Mouse (Mus musculus) hindbrain, postnatal 0 days (tissue): Measurements from ENCODE around the gene Nuak1. TPM values are rescaled to one million over a fixed set of nuclear protein-coding genes. Genes with fewer than 3 reads are reported as not detected.

Source experiments
- ATAC-seq: fragments of 200-750 bp; cut with Nextera tagmentation; 2 replicates; pipeline ENCODE4 v1.8.0; 2017; ENCODE audit warnings: mild to moderate bottlenecking, moderate TSS enrichment, moderate library complexity
- DNase-seq: peaks from one replicate; pipeline ENCODE4 v3.0.0-alpha.2; 2015; ENCODE audit warnings: low spot score
- H3K27ac ChIP-seq: fragments of 300-500 bp; sonication (generic); 2 replicates; pipeline ENCODE4 v1.5.1; 2014; ENCODE audit warnings: mild to moderate bottlenecking
- H3K27me3 ChIP-seq: fragments of 300-500 bp; sonication (generic); 2 replicates; pipeline ENCODE4 v1.6.1; 2014; ENCODE audit warnings: low read length, mixed read lengths; ENCODE audit not compliant: insufficient read depth
- H3K36me3 ChIP-seq: fragments of 300-500 bp; sonication (generic); 2 replicates; pipeline ENCODE4 v1.6.1; 2014; ENCODE audit warnings: low read length, mixed read lengths; ENCODE audit not compliant: insufficient read depth
- H3K4me1 ChIP-seq: fragments of 300-500 bp; sonication (generic); 2 replicates; pipeline ENCODE4 v1.6.1; 2014; ENCODE audit warnings: antibody characterized with exemption, low read length, mixed read lengths; ENCODE audit not compliant: insufficient read depth
- H3K4me2 ChIP-seq: fragments of 300-500 bp; sonication (generic); 2 replicates; pipeline ENCODE4 v1.6.1; 2014; ENCODE audit warnings: low read depth, mild to moderate bottlenecking, low read length, moderate library complexity, mixed read lengths
- H3K4me3 ChIP-seq: fragments of 300-500 bp; sonication (generic); 2 replicates; pipeline ENCODE4 v1.5.1; 2014; ENCODE audit warnings: low read length
- H3K9ac ChIP-seq: fragments of 300-500 bp; sonication (generic); replicated peaks from 2 replicates; pipeline ENCODE4 v1.6.1; 2014; ENCODE audit warnings: mild to moderate bottlenecking, low read length, moderate library complexity, mixed read lengths
- H3K9me3 ChIP-seq: fragments of 300-500 bp; sonication (generic); 2 replicates; pipeline ENCODE4 v1.6.1; 2016; ENCODE audit warnings: low read length, mixed read lengths
- CTCF ChIP-seq: IDR thresholded peaks from 2 replicates; pipeline ENCODE4 v1.5.1; 2016; ENCODE audit warnings: antibody characterized with exemption, control low read depth, low read depth
- WGBS: fragments of 180-500 bp; shearing (Covaris S2); extraction: QIAGEN DNeasy Blood & Tissue Kit; methylation state at CpG from one replicate; pipeline ENCODE4 v1.1.7; 2014; 5-methylcytosine and 5-hydroxymethylcytosine counted together
- polyA plus RNA-seq: library from polyadenylated mRNA; unstranded; fragments of >200 nt; fragmentation: Nextera tagmentation; extraction: Ambion mirVana; gene quantifications from 2 replicates; pipeline ENCODE4 v1.2.1, GENCODE M21; 2015
- total RNA-seq: library from RNA; depleted of rRNA; stranded (reverse); fragments of >200 nt; gene quantifications from 2 replicates; pipeline ENCODE4 v1.2.3, GENCODE M21; 2014

Gene Nuak1
- total and polyA plus RNA-seq, 2 experiments from 2014 or later = 3.0 to 23.3 TPM

DNA sequence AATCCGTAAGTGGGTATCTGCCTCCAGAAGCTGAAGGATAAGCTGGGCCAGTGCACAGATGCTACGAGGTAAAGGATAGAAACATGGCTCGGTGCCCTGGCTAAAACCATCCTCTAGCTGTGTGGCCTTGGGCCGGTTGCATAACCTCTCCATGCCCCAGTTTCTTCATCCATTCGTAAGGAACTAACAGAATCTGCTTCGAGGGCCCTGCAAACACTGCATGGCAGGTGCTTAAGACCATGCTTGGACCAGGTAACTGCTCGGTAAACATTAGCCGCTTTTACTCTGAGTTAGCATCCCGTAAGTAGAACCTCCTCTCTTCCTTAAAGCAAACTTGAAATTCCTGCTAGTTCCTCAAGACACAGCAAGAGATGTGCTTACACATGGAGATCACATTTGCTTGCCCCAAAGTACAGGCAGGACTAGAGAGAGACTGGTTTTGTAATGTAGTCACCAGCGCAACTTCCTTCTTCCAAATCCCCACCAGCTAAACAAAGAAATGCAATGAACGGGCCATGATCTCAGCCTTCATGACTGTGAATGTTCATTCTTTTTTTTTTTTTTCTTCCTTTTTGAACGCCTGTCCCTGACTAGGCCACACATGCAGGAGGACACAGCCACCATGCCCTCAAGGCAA lies 28.0 kb downstream of the Nuak1 start:
- Histone ChIP-seq H3K27ac (peak overlapping the region; percentile 51; the same call in 1 of the 2 replicates), H3K27me3 (no peaks in the 10 kb centered on the region), H3K4me1 (peaks cover 30% of the 10 kb centered on the region), H3K9ac (no peak overlapping the region), H3K4me3 (no peak overlapping the region), H3K4me2 (no peak overlapping the region), H3K9me3 (no peaks in the 10 kb centered on the region), H3K36me3 (no peaks in the 10 kb centered on the region)
- DNase-seq (no peak), ATAC-seq (no peak)
- no peak for TF ChIP-seq CTCF
- WGBS = 80% methylated on average over 12 of the region's 12 CpGs

GRCm38 (mm10) chr10:84411122-84412105 lies 29.0 kb downstream of the Nuak1 start:
- no peak overlapping the region for H3K4me2 ChIP-seq
- peak overlapping the region; percentile 51; the same call in 1 of the 2 replicates for H3K27ac ChIP-seq
- H3K27me3 ChIP-seq = no peaks in the 10 kb centered on the region
- WGBS = 68% methylated on average over 16 of the region's 16 CpGs
- no peak overlapping the region for H3K9ac ChIP-seq
- H3K4me1 ChIP-seq = peaks cover 28% of the 10 kb centered on the region
- H3K4me3 ChIP-seq = no peak overlapping the region
- TF ChIP-seq CTCF = peak; percentile 26
- peak; percentile 22 for DNase-seq
- no peaks in the 10 kb centered on the region for H3K36me3 ChIP-seq
- H3K9me3 ChIP-seq = no peaks in the 10 kb centered on the region
- peak; percentile 58; the same call in 1 of the 2 replicates for ATAC-seq

DNA sequence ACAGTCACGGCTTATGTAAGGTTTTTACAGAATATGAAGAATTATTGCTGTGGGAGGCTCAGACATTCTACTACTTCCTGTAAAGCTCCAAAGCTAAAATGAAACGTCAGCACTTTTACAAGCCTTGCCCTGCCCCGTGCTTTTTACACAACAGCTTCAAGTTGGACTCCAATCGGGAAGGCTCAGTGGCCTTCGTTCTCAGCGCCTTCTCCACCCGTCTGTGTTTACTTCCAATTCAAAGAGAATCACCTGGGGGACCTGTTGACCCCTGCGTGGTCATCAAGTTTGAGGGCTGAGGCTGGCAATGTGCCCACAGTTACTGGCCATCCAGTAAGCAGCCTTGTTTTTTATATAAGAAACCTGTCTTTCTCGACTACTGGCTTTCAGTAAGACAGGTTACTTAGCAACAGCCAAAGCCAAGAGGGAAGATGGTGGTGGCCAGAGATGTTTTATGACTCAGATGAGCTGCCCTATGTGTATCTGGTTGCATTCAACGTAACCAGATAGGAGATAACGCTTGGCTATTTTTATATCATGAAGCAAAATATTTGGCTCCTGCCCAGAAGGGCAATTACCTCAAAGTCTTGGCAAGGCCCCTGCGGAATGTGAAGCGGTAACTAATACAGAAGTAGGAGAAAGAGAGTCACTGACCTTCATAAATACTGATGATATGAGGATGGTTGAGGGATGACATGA lies 31.3 kb downstream of the Nuak1 start:
- Histone ChIP-seq H3K27me3 (no peaks in the 10 kb centered on the region), H3K9ac (no peak overlapping the region), H3K9me3 (no peaks in the 10 kb centered on the region), H3K4me1 (peaks cover 28% of the 10 kb centered on the region), H3K4me3 (no peak overlapping the region), H3K27ac (no peak overlapping the region), H3K36me3 (no peaks in the 10 kb centered on the region), H3K4me2 (no peak overlapping the region)
- 73% methylated on average over 13 of the region's 13 CpGs for WGBS
- ATAC-seq (no peak), DNase-seq (no peak)
- TF ChIP-seq CTCF = no peak

GRCm38 (mm10) chr10:84405135-84405776 lies 35.1 kb downstream of the Nuak1 start:
- H3K27me3 ChIP-seq = no peaks in the 10 kb centered on the region
- no peak for DNase-seq
- no peak for ATAC-seq
- no peak overlapping the region for H3K27ac ChIP-seq
- no peak overlapping the region for H3K4me2 ChIP-seq
- H3K4me1 ChIP-seq = peaks cover 15% of the 10 kb centered on the region
- no peak overlapping the region for H3K4me3 ChIP-seq
- no peaks in the 10 kb centered on the region for H3K9me3 ChIP-seq
- no peak for TF ChIP-seq CTCF
- WGBS = 60% methylated on average over 8 of the region's 8 CpGs
- H3K9ac ChIP-seq = no peak overlapping the region
- H3K36me3 ChIP-seq = no peaks in the 10 kb centered on the region

DNA sequence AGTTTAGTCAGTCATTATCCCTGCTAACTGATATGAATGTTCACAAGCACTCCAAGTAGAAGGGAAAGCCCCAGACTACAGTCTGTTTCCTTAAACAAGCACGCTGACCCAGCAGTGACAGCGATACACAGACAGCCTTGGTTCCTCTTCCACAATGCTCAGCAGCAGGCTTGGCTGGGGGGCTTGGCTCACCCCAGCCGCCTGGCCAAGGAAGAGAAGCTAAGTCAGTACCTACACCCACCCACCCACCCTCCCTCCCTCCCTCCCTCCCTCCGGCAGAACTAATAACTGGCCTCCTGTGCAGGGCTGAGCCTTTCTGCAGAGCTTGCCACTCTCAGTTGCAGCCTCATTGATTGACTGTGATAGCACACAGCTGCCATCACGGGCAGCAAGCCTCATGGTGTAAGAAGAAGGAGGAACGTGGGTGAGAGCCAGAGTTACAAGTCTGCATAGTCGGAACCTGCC lies 38.5 kb downstream of the Nuak1 start:
- Histone ChIP-seq H3K36me3 (no peaks in the 10 kb centered on the region), H3K27me3 (no peaks in the 10 kb centered on the region), H3K4me3 (no peak overlapping the region), H3K27ac (peak overlapping the region; percentile 48; the same call in 1 of the 2 replicates), H3K9me3 (no peaks in the 10 kb centered on the region), H3K9ac (no peak overlapping the region), H3K4me2 (no peak overlapping the region), H3K4me1 (peaks cover 13% of the 10 kb centered on the region)
- 21% methylated on average over 5 of the region's 7 CpGs for WGBS
- ATAC-seq (peak; percentile 73), DNase-seq (peak; percentile 61)
- no peak for TF ChIP-seq CTCF

DNA sequence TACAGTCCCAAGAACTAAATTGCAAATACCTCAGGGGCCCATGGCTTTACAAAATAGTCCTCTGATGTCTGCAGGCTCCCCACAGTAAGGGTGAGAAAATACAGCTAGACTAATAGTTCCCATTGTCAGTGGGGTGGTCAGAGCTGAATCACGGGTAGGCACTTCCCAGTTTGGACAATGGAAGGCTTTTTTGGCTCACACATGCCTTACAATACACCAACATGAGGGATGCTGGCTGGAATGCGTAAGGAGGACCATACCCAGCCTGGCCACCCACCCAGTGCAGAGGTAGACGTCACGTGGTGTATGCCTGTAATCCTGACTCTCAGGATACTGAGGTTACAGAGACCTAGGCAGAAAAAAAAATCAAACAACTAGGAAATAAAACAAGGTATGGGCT lies 39.2 kb downstream of the Nuak1 start:
- Histone ChIP-seq H3K27ac (peak overlapping the region; percentile 48; the same call in 1 of the 2 replicates), H3K4me3 (no peak overlapping the region), H3K4me1 (peaks cover 21% of the 10 kb centered on the region), H3K9me3 (no peaks in the 10 kb centered on the region), H3K36me3 (no peaks in the 10 kb centered on the region), H3K4me2 (no peak overlapping the region), H3K27me3 (no peaks in the 10 kb centered on the region), H3K9ac (no peak overlapping the region)
- DNase-seq (no peak), ATAC-seq (peak; percentile 21; the same call in 1 of the 2 replicates)
- no peak for TF ChIP-seq CTCF
- 32% methylated on average over 4 of the region's 4 CpGs for WGBS
